Mouse (Mus musculus): ENCODE results near the gene Bdp1.

DNA sequence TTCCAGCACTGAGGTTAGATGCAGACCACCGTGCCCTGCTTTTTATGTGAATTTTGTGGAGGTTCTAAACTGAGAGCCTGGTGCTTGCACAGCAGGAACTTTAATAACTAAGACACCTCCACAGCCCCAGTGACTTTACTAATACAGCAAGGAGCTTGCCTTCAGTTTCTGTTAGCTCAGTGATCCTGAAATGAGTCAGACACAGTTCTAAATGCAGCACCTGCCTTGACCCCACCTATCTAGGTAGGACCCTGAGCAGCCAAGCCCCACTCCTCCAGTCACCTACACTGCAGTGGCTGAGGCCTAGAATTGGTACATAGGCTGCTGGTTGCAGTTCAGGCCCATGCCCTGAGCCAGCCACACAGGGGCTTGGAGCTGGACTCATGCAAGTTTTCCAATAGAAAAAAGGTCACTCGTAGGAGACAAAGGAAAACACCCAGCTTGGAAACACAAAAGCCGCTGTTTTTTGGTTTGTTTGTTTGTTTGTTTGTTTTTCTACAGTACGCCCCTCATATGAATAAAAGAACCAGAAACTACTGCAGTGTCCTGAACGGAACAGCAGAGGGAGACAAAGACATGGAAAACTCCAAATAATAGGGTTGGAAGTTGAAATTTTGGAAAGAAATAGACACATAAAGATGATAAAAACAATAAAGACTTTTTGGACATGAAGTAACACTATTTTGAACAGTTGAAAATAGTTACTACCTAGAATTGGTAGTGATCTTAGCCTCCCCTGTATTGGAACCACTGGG, 8.5 kb upstream of the Bdp1 start:
- TF ChIP-seq POLR2A (IDR thresholded peaks at IDR 0.05; ENCODE audit: borderline replicate concordance, extremely low read depth, low read depth, low read length) = no peak
- TF ChIP-seq CTCF (IDR thresholded peaks at IDR 0.05; ENCODE audit: insufficient read depth, low read length) = no peak
